Mouse (Mus musculus): ENCODE data around the gene Prickle4. TPM values are rescaled to one million over a fixed set of nuclear protein-coding genes. Genes with fewer than 3 reads are reported as not detected.

Gene Prickle4
- polyA plus RNA-seq, 1 experiment from 2014 or later: 0.78 TPM

DNA sequence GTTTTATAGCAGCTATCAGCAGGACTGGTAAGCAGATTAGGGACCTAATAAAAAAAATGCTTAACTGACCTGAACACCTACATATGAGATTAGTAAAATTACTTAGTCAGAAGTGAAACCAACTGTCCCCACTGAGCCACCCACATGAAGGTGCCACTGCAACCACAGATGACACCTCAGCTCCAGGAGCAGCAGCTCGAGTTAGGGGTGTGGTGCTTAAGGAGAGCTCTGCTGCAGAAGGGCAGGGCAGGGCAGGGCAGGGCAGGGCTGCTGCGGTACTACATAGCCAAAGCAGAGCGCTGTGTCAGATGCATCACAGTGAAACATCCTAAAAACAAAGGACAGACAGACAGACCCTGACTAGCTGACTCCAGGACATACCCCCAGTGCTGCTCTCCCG lies 11.7 kb downstream of the Prickle4 start:
- no peak overlapping the region for H3K27ac ChIP-seq (replicated peaks in 1 of 2; ENCODE audit: control insufficient read depth in 1 of 2, insufficient read depth in 1 of 2, low read depth in 2 of 2, low read length in 2 of 2)
- peaks cover 4 to 8% of the 10 kb centered on the region in 2 experiments; a peak in 2 of 4 replicates for H3K4me1 ChIP-seq (ENCODE audit: control insufficient read depth in 2 of 2, insufficient read depth in 2 of 2, low read length in 2 of 2)
- no peak overlapping the region for H3K9ac ChIP-seq (ENCODE audit: low read length)
- 83% methylated on average over 4 of the region's 4 CpGs for WGBS
- ATAC-seq (ENCODE audit: insufficient number of reproducible peaks, insufficient read depth, low FRiP score, low read depth): no peak
- no peaks in the 10 kb centered on the region for H3K9me3 ChIP-seq (ENCODE audit: control insufficient read depth, low read length)
- no peak overlapping the region for H3K4me3 ChIP-seq (ENCODE audit: control insufficient read depth in 1 of 2, insufficient read depth in 1 of 2, low read depth in 1 of 2, low read length in 2 of 2)
- peaks cover 86% of the 10 kb centered on the region for H3K36me3 ChIP-seq (ENCODE audit: control insufficient read depth, insufficient read depth, low read length)
- no peak overlapping the region for H3K4me2 ChIP-seq (ENCODE audit: low read length)
- no peaks in the 10 kb centered on the region for H3K27me3 ChIP-seq (ENCODE audit: control insufficient read depth, insufficient read depth, low read length)

DNA sequence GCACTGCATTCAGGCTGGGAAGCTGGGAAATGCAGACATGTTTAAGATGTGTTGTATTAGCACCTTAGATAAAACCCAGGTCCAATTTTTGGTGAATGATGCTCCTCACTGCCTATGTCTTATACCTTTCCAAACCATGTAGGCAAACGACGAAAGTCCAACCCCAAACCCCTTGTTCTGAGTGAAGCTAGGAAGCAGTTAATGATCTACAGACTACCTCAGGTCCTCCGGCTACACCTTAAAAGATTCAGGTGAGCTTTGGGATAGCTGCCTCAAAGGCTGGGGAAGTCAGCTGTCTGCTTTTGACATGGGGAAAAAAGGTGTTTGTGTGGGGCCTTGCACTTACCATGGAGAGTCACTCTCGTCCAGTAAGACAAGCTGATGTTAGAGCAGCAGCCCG lies 15.8 kb downstream of the Prickle4 start:
- Histone ChIP-seq H3K4me3 (ENCODE audit: control insufficient read depth in 1 of 2, insufficient read depth in 1 of 2, low read depth in 1 of 2, low read length in 2 of 2) (no peak overlapping the region), H3K36me3 (ENCODE audit: control insufficient read depth, insufficient read depth, low read length) (peaks cover 75% of the 10 kb centered on the region), H3K27me3 (ENCODE audit: control insufficient read depth, insufficient read depth, low read length) (no peaks in the 10 kb centered on the region), H3K9me3 (ENCODE audit: control insufficient read depth, low read length) (no peaks in the 10 kb centered on the region), H3K27ac (replicated peaks in 1 of 2; ENCODE audit: control insufficient read depth in 1 of 2, insufficient read depth in 1 of 2, low read depth in 2 of 2, low read length in 2 of 2) (no peak overlapping the region), H3K4me2 (ENCODE audit: low read length) (no peak overlapping the region), H3K9ac (ENCODE audit: low read length) (no peak overlapping the region), H3K4me1 (ENCODE audit: control insufficient read depth in 2 of 2, insufficient read depth in 2 of 2, low read length in 2 of 2) (no peaks in the 10 kb centered on the region)
- no peak for ATAC-seq (ENCODE audit: insufficient number of reproducible peaks, insufficient read depth, low FRiP score, low read depth)
- WGBS: 85% methylated on average over 5 of the region's 5 CpGs

DNA sequence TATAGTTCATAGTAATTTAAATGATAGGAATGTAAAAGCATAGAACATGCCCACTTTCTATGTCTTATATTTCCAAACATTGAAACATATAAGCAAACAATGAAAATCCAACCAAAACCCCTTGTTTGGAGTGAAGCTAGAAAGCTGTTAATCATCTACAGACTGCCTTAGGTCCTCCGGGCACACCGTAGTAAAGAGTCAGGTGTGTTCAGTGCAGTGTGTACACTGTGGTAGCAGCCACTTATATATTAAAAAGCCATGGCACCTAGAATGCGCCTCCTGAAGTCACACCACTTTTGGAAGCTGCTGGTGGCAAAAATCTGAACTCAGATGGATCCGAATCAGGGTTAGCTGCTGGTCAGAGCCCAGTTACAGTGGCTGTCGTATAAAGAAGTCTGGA lies 16.3 kb downstream of the Prickle4 start:
- Histone ChIP-seq H3K4me3 (ENCODE audit: control insufficient read depth in 1 of 2, insufficient read depth in 1 of 2, low read depth in 1 of 2, low read length in 2 of 2) (no peak overlapping the region), H3K4me1 (ENCODE audit: control insufficient read depth in 2 of 2, insufficient read depth in 2 of 2, low read length in 2 of 2) (no peaks in the 10 kb centered on the region), H3K9ac (ENCODE audit: low read length) (no peak overlapping the region), H3K4me2 (ENCODE audit: low read length) (no peak overlapping the region), H3K27me3 (ENCODE audit: control insufficient read depth, insufficient read depth, low read length) (no peaks in the 10 kb centered on the region), H3K36me3 (ENCODE audit: control insufficient read depth, insufficient read depth, low read length) (peaks cover 71% of the 10 kb centered on the region), H3K9me3 (ENCODE audit: control insufficient read depth, low read length) (no peaks in the 10 kb centered on the region), H3K27ac (replicated peaks in 1 of 2; ENCODE audit: control insufficient read depth in 1 of 2, insufficient read depth in 1 of 2, low read depth in 2 of 2, low read length in 2 of 2) (no peak overlapping the region)
- WGBS: 92% methylated on average over 5 of the region's 5 CpGs
- no peak for ATAC-seq (ENCODE audit: insufficient number of reproducible peaks, insufficient read depth, low FRiP score, low read depth)

DNA sequence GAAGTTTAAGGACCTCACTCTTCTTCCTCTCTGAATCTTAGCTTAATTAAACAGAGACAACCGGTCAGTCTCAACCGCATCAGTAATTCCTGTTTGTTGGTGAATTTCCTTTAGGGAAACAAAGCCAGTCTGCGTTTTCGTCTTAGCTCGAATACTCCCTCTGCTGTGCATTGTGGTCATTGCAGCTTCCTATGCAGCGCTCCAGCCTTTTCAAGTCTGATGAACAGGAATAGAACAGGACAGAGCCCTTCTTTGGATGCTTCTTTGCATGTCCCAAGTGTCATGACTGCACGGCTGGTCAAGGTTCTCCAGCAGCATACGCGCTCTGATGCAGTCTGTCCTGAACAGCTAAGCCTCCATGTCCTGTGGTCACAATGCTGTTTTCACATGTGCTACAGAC lies 18.0 kb downstream of the Prickle4 start:
- Histone ChIP-seq H3K4me2 (ENCODE audit: low read length) (no peak overlapping the region), H3K4me3 (ENCODE audit: control insufficient read depth in 1 of 2, insufficient read depth in 1 of 2, low read depth in 1 of 2, low read length in 2 of 2) (no peak overlapping the region), H3K36me3 (ENCODE audit: control insufficient read depth, insufficient read depth, low read length) (peaks cover 55% of the 10 kb centered on the region), H3K9ac (ENCODE audit: low read length) (no peak overlapping the region), H3K9me3 (ENCODE audit: control insufficient read depth, low read length) (no peaks in the 10 kb centered on the region), H3K4me1 (ENCODE audit: control insufficient read depth in 2 of 2, insufficient read depth in 2 of 2, low read length in 2 of 2) (peaks cover 4 to 8% of the 10 kb centered on the region in 2 experiments; a peak in 2 of 4 replicates), H3K27ac (replicated peaks in 1 of 2; ENCODE audit: control insufficient read depth in 1 of 2, insufficient read depth in 1 of 2, low read depth in 2 of 2, low read length in 2 of 2) (no peak overlapping the region), H3K27me3 (ENCODE audit: control insufficient read depth, insufficient read depth, low read length) (no peaks in the 10 kb centered on the region)
- no peak for ATAC-seq (ENCODE audit: insufficient number of reproducible peaks, insufficient read depth, low FRiP score, low read depth)
- 18% methylated on average over 9 of the region's 9 CpGs for WGBS

DNA sequence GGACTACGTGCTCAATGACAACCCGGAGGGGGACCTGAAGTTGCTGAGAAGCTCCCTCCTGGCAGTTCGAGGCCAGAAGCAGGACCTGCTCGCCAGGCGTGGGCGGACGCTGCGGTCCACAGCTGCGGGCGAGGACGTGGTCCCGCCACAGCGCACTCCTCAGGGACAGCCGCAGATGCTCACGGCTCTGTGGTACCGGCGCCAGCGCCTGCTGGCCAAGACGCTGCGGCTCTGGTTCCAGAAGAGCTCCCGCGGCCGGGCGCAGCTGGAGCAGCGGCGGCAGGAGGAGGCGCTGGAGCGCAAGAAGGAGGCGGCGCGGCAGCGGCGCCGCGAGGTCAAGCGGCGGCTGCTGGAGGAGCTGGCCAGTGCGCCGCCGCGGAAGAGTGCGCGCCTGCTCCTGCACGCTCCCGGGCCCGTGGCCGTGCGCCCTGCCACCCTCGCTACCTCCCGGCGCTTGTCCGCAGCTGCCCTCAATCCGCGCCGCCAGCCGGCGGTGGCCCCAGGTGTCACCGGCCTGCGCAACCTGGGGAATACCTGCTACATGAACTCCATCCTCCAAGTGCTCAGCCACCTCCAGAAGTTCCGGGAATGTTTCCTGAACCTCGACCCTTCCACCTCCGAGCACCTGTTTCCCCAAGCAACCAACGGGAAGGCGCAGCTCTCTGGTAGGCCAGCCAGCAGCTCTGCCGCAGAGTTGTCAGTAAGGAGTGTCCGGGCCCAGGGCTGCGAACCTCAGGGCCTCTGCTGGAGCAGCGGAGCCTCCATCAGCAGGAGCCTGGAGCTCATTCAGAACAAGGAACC lies 22.0 kb downstream of the Prickle4 start:
- Histone ChIP-seq H3K27ac (replicated peaks in 1 of 2; ENCODE audit: control insufficient read depth in 1 of 2, insufficient read depth in 1 of 2, low read depth in 2 of 2, low read length in 2 of 2) (0 out of 4 replicates have a peak overlapping the region, but pooled peaks of 1 of the 2 experiments have one; percentile 14), H3K4me2 (ENCODE audit: low read length) (peak overlapping the region; percentile 76), H3K9me3 (ENCODE audit: control insufficient read depth, low read length) (no peaks in the 10 kb centered on the region), H3K4me3 (ENCODE audit: control insufficient read depth in 1 of 2, insufficient read depth in 1 of 2, low read depth in 1 of 2, low read length in 2 of 2) (peak overlapping the region; percentile 40 to 42), H3K36me3 (ENCODE audit: control insufficient read depth, insufficient read depth, low read length) (0 out of 2 replicates have a peak, but pooled peaks cover 18% of the 10 kb centered on the region), H3K27me3 (ENCODE audit: control insufficient read depth, insufficient read depth, low read length) (peaks cover 8% of the 10 kb centered on the region; the same call in 1 of the 2 replicates), H3K9ac (ENCODE audit: low read length) (peak overlapping the region; percentile 69), H3K4me1 (ENCODE audit: control insufficient read depth in 2 of 2, insufficient read depth in 2 of 2, low read length in 2 of 2) (peaks cover 4 to 8% of the 10 kb centered on the region in 2 experiments; a peak in 2 of 4 replicates)
- no peak for ATAC-seq (ENCODE audit: insufficient number of reproducible peaks, insufficient read depth, low FRiP score, low read depth)
- WGBS: 3% methylated on average over 65 of the region's 68 CpGs

GRCm38 (mm10) chr17:47671988-47672310 lies 22.6 kb downstream of the Prickle4 start:
- Histone ChIP-seq H3K4me3 (ENCODE audit: control insufficient read depth in 1 of 2, insufficient read depth in 1 of 2, low read depth in 1 of 2, low read length in 2 of 2) (peak overlapping the region; percentile 40 to 42), H3K36me3 (ENCODE audit: control insufficient read depth, insufficient read depth, low read length) (0 out of 2 replicates have a peak, but pooled peaks cover 15% of the 10 kb centered on the region), H3K27ac (replicated peaks in 1 of 2; ENCODE audit: control insufficient read depth in 1 of 2, insufficient read depth in 1 of 2, low read depth in 2 of 2, low read length in 2 of 2) (no peak overlapping the region), H3K27me3 (ENCODE audit: control insufficient read depth, insufficient read depth, low read length) (peaks cover 8% of the 10 kb centered on the region; the same call in 1 of the 2 replicates), H3K4me2 (ENCODE audit: low read length) (peak overlapping the region; percentile 76), H3K4me1 (ENCODE audit: control insufficient read depth in 2 of 2, insufficient read depth in 2 of 2, low read length in 2 of 2) (peaks cover 4 to 8% of the 10 kb centered on the region in 2 experiments; a peak in 2 of 4 replicates), H3K9ac (ENCODE audit: low read length) (peak overlapping the region; percentile 69), H3K9me3 (ENCODE audit: control insufficient read depth, low read length) (no peaks in the 10 kb centered on the region)
- ATAC-seq (ENCODE audit: insufficient number of reproducible peaks, insufficient read depth, low FRiP score, low read depth): no peak
- WGBS: 16% methylated on average over 14 of the region's 14 CpGs

DNA sequence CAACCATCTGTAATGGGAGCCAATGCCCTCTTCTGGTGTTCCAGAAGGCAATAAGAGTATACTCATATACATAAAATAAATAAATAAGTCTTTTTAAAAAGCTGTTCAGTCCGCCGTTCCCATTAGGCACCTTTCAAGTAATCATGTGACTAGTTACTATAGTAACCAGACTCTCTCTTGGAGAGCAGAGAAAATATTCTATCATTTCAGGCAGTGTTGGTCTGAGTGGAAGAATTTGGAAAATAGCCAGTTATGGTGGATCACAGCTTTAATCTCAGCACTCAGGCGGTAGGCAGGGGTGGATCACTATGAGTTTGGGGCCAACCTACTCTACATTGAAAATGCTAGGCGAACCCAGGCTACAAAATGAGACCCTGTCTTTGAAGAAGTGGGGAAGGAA lies 25.4 kb downstream of the Prickle4 start:
- Histone ChIP-seq H3K36me3 (ENCODE audit: control insufficient read depth, insufficient read depth, low read length) (no peaks in the 10 kb centered on the region), H3K4me2 (ENCODE audit: low read length) (no peak overlapping the region), H3K4me3 (ENCODE audit: control insufficient read depth in 1 of 2, insufficient read depth in 1 of 2, low read depth in 1 of 2, low read length in 2 of 2) (no peak overlapping the region), H3K4me1 (ENCODE audit: control insufficient read depth in 2 of 2, insufficient read depth in 2 of 2, low read length in 2 of 2) (peaks cover 4 to 12% of the 10 kb centered on the region in 2 experiments; a peak in 3 of 4 replicates), H3K27me3 (ENCODE audit: control insufficient read depth, insufficient read depth, low read length) (peaks cover 8% of the 10 kb centered on the region; the same call in 1 of the 2 replicates), H3K9me3 (ENCODE audit: control insufficient read depth, low read length) (no peaks in the 10 kb centered on the region), H3K9ac (ENCODE audit: low read length) (no peak overlapping the region), H3K27ac (replicated peaks in 1 of 2; ENCODE audit: control insufficient read depth in 1 of 2, insufficient read depth in 1 of 2, low read depth in 2 of 2, low read length in 2 of 2) (no peak overlapping the region)
- 73% methylated on average over 4 of the region's 4 CpGs for WGBS
- no peak for ATAC-seq (ENCODE audit: insufficient number of reproducible peaks, insufficient read depth, low FRiP score, low read depth)

Measured in heart, embryonic 14.5 days (tissue).